Mouse (Mus musculus) lung, postnatal 0 days (tissue): ENCODE measurements at regions not wholly inside any gene's neighbourhood (a gene's known extent, or its start where the extent isn't known, plus 50 kb on each side); places are given as distances from the start of the nearest gene placed in this dataset.

Experiments used
- CTCF ChIP-seq: IDR thresholded peaks from 2 replicates; pipeline ENCODE4 v1.5.1; 2016; ENCODE audit warnings: antibody characterized with exemption, mild to moderate bottlenecking
- EP300 ChIP-seq: IDR thresholded peaks from 2 replicates; pipeline ENCODE4 v1.6.1; 2016; ENCODE audit warnings: antibody characterized with exemption, mild to moderate bottlenecking, control low read depth

DNA sequence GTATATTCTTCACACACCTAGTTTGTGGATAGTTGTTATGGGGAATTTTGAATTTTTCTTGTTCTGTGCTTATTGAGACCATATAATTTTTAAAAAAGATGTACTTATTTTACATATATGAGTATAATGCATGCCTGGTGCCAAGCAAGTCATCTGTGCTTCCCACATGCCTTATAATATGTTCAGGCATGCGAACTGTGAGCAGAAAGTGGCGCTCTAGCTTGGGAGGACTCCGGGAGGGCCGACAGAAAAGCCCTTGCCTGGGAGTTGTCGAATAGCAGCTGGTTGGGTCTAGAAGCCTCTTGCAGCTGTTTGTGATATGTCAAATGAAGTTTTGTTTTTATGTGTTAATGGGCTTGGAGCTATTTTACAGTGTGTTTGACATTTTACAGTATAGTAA lies 323.8 kb downstream of the Slc4a3 start:
- TF ChIP-seq EP300 (no peak), CTCF (no peak)
